Mouse (Mus musculus) lung, adult 2 months (tissue): ENCODE measurements around the gene Shroom3.

Experiments
- CTCF ChIP-seq: fragments of 200-500 bp; IDR thresholded peaks from 2 replicates; pipeline ENCODE4 v1.5.1; 2011; ENCODE audit warnings: mild to moderate bottlenecking, low read length, control low read depth; ENCODE audit not compliant: insufficient read depth
- POLR2A ChIP-seq: fragments of 200-500 bp; IDR thresholded peaks from 2 replicates; pipeline ENCODE4 v1.6.1; 2011; ENCODE audit warnings: low read depth, mild to moderate bottlenecking, control low read depth, low read length, borderline replicate concordance; ENCODE audit errors: extremely low read depth

- TF ChIP-seq POLR2A, result no peak
- TF ChIP-seq CTCF, result no peak
Observed at GRCm38 (mm10) chr5:92944867-92945266, 261.6 kb downstream of the Shroom3 start.
